Mouse (Mus musculus) olfactory bulb, adult 2 months (tissue): ENCODE measurements around the gene Myf5.

Experiments used
- CTCF ChIP-seq: fragments of 200-500 bp; IDR thresholded peaks from 2 replicates; pipeline ENCODE4 v1.5.1; 2012; ENCODE audit warnings: low read depth, mild to moderate bottlenecking, low read length, moderate library complexity; ENCODE audit not compliant: insufficient read depth
- POLR2A ChIP-seq: fragments of 200-500 bp; IDR thresholded peaks from 2 replicates; pipeline ENCODE4 v1.6.1; 2012; ENCODE audit warnings: mild to moderate bottlenecking, low read depth, low read length, moderate library complexity; ENCODE audit not compliant: insufficient read depth

DNA sequence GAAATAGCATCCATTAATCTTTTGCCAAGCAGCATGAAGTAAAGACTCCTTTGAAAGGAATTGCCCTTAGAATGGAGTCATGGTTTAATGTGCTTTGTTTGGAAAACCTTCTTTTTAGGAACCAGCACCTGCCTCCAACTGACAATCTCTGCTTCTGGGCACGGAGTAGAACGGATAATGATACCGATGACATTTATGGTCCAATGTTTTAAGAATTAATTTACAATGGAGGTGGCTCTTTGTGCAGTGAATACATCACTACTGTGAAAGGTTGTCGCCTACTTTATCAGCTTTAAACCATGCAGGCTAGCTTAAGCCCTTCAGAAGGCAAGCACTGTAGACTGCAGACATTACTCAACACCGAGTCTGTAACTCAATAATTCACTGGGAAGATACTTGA, 14.2 kb downstream of the Myf5 start:
- no peak for TF ChIP-seq CTCF
- no peak for TF ChIP-seq POLR2A
